Mouse (Mus musculus) intestine, postnatal 0 days (tissue): ENCODE results near the gene Fmc1. TPM values are rescaled to one million over a fixed set of nuclear protein-coding genes. Genes with fewer than 3 reads are reported as not detected.

Experiments used
- ATAC-seq: fragments of 200-750 bp; cut with Nextera tagmentation; 2 replicates; pipeline ENCODE4 v1.8.0; 2017; ENCODE audit warnings: mild to moderate bottlenecking, moderate TSS enrichment, moderate library complexity
- H3K27ac ChIP-seq: fragments of 300-500 bp; sonication (generic); 2 replicates; pipeline ENCODE4 v1.5.1; 2014; ENCODE audit warnings: mild to moderate bottlenecking, low read depth, low read length, moderate library complexity
- H3K27me3 ChIP-seq: fragments of 300-500 bp; sonication (generic); replicated peaks from 2 replicates; pipeline ENCODE4 v1.6.1; 2014; ENCODE audit warnings: low read length, mixed read lengths; ENCODE audit not compliant: control insufficient read depth, insufficient read depth
- H3K36me3 ChIP-seq: fragments of 300-500 bp; sonication (generic); 2 replicates; pipeline ENCODE4 v1.6.1; 2014; ENCODE audit warnings: mild to moderate bottlenecking, moderate library complexity; ENCODE audit not compliant: control insufficient read depth, insufficient read depth
- H3K4me1 ChIP-seq: fragments of 300-500 bp; sonication (generic); replicated peaks from 2 replicates; pipeline ENCODE4 v1.6.1; 2014; ENCODE audit warnings: antibody characterized with exemption, low read length, mixed read lengths; ENCODE audit not compliant: control insufficient read depth, insufficient read depth
- H3K4me2 ChIP-seq: fragments of 300-500 bp; sonication (generic); replicated peaks from 2 replicates; pipeline ENCODE4 v1.6.1; 2014; ENCODE audit warnings: low read depth, mild to moderate bottlenecking, moderate library complexity
- H3K4me3 ChIP-seq: fragments of 300-500 bp; sonication (generic); 2 replicates; pipeline ENCODE4 v1.5.1; 2014; ENCODE audit warnings: low read depth, low read length
- H3K9ac ChIP-seq: fragments of 300-500 bp; sonication (generic); 2 replicates; pipeline ENCODE4 v1.6.1; 2014; ENCODE audit warnings: mild to moderate bottlenecking, low read depth, low read length
- H3K9me3 ChIP-seq: fragments of 300-500 bp; sonication (generic); 2 replicates; pipeline ENCODE4 v1.6.1; 2016; ENCODE audit warnings: mixed run types; ENCODE audit not compliant: control insufficient read depth
- CTCF ChIP-seq: sonication (generic); IDR thresholded peaks from 2 replicates; pipeline ENCODE4 v1.5.1; 2016; ENCODE audit warnings: low read depth, mild to moderate bottlenecking, control low read depth, antibody characterized with exemption, moderate library complexity
- WGBS: fragments of 180-500 bp; shearing (Covaris S2); extraction: QIAGEN DNeasy Blood & Tissue Kit; methylation state at CpG from one replicate; pipeline ENCODE4 v1.1.7; 2014; 5-methylcytosine and 5-hydroxymethylcytosine counted together
- microRNA-seq: library from miRNA; unstranded; fragments of <30 nt; microRNA quantifications from one replicate; pipeline ENCODE4, GENCODE M21; 2016
- polyA plus RNA-seq: library from polyadenylated mRNA; unstranded; fragments of >200 nt; fragmentation: Nextera tagmentation; extraction: Ambion mirVana; gene quantifications from 2 replicates; pipeline ENCODE4 v1.2.1, GENCODE M21; 2015

Fmc1 gene
- polyA plus RNA-seq, 1 experiment from 2014 or later = 129 TPM

DNA sequence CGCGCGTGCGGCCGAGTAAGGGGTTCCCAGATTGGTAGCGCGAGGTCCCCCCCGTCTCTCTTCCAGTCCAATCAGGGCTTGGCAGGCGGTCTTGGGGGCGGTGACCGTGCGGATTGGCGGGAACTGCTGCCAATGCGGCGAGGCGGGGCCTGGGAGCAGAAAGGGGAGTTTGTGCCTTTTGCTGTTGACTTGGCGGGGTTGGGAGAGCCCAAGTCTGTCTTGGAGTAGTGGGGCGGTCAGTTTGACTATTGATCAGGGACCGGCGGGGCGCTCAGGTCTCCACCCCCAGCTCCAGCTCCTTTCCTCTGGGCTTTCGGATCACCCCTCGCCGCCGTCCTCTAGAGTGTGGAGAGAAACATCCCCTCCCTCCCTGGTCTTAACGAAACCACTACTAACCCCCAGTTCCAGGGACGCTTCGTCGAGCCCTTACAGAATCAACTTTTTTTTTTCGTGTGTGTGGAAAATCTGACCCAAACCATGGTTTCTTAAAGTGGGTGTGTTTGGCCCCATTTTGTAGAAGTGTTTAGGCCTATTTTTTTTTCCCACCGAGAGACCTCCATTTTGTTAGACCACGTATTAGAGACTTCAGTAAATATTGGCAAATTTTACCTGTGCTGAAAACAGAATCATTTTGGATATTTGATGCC, 18.8 kb downstream of the Fmc1 start:
- no peak for TF ChIP-seq CTCF
- H3K4me1 ChIP-seq = no peaks in the 10 kb centered on the region; the same call in 1 of the 2 replicates
- peak overlapping the region; percentile 90 for H3K9ac ChIP-seq
- under 1% methylated on average over 30 of the region's 32 CpGs for WGBS
- peak overlapping the region; percentile 100 for H3K27ac ChIP-seq
- H3K4me3 ChIP-seq = peak overlapping the region; percentile 81
- H3K9me3 ChIP-seq = no peaks in the 10 kb centered on the region
- peak overlapping the region; percentile 62 for H3K4me2 ChIP-seq
- H3K36me3 ChIP-seq = 0 out of 2 replicates have a peak, but pooled peaks cover 6% of the 10 kb centered on the region
- no peaks in the 10 kb centered on the region for H3K27me3 ChIP-seq
- ATAC-seq = peak; percentile 88

DNA sequence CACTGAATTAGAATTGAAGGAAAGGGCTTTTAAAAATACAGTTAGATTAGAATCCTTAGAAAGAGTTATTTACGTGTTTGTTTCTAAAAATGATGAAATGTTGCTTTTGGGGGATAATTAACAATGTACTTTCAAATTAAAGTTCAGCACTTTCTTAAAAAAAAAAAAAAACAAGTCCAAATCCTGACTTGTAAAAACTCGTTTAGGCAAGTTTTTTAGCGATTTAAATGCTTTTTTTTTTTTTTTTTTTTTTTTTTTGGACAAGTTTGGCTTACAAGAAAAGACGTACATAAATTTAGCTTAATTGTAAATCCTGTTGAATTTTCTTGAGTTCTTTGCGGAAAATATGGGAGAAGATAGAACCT, 19.3 kb downstream of the Fmc1 start:
- H3K4me3 ChIP-seq = peak overlapping the region; percentile 81
- H3K27ac ChIP-seq = no peak overlapping the region
- WGBS = 10% methylated on average over 5 of the region's 5 CpGs
- H3K36me3 ChIP-seq = 0 out of 2 replicates have a peak, but pooled peaks cover 6% of the 10 kb centered on the region
- no peaks in the 10 kb centered on the region; the same call in 1 of the 2 replicates for H3K4me1 ChIP-seq
- H3K9ac ChIP-seq = no peak overlapping the region
- H3K27me3 ChIP-seq = no peaks in the 10 kb centered on the region
- TF ChIP-seq CTCF = no peak
- no peak for ATAC-seq
- peak overlapping the region; percentile 62 for H3K4me2 ChIP-seq
- no peaks in the 10 kb centered on the region for H3K9me3 ChIP-seq

DNA sequence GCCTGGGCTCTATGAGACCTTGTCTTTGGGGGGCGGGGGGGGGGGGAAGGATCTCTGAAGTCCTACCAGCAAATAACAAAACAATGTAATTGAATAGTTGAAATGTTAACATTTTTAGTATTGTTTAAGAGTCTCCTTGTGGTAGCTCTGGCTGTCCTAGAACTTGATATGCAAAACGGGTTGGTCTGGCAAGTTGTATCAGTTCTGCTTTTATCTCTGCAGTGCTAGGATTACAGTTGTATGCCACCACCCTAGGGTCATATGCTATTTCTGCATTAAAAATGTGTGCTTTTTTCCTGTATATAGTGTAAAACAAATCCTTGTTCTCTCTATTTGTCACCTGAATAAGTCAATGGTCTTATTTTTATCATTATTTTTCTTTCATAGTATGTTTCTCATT, 42.8 kb downstream of the Fmc1 start:
- Histone ChIP-seq H3K27ac (no peak overlapping the region), H3K27me3 (no peaks in the 10 kb centered on the region), H3K9me3 (no peaks in the 10 kb centered on the region), H3K4me2 (no peak overlapping the region), H3K9ac (no peak overlapping the region), H3K36me3 (peaks cover 24% of the 10 kb centered on the region), H3K4me3 (no peak overlapping the region), H3K4me1 (no peaks in the 10 kb centered on the region)
- TF ChIP-seq CTCF = no peak
- WGBS = 82% methylated on average over 2 of the region's 2 CpGs
- no peak for ATAC-seq

DNA sequence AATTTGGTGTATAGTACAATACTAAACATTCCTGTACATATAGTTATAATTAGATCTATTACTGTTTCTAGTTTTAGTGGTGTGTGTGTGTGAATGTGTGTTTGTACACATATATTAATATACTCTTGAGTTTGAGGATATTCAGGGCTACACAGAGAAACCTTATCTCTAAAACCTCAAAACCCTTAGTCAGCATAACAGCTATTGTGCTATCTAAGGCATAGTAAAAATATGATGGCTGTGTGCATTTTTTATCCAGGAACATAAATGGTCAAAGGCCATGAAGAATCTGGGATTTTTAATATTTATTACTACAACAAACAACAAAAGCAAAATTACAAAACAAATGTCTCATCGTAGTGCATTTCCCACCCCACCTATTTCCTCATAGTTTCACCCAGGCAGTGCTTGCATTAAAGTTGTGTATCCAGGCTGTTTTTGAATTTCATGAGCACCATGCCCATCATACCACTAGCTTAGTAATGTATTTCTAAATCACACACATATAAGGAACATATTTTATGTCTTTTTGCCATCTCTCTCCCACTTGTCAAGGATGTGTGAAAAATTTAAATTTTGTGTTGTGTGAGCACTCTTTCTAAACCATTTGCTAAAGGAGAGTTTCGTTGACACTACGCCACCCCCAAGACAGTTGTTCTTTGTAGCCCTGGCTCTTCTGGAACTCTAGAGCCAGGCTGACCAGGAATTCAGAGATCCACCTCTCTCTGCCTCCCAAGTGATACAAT, 47.0 kb downstream of the Fmc1 start:
- no peak for TF ChIP-seq CTCF
- Histone ChIP-seq H3K4me2 (no peak overlapping the region), H3K4me3 (no peak overlapping the region), H3K27ac (no peak overlapping the region), H3K9ac (no peak overlapping the region), H3K36me3 (peaks cover 17% of the 10 kb centered on the region), H3K4me1 (no peaks in the 10 kb centered on the region), H3K27me3 (no peaks in the 10 kb centered on the region), H3K9me3 (no peaks in the 10 kb centered on the region)
- WGBS = 88% methylated on average over 3 of the region's 3 CpGs
- no peak for ATAC-seq

DNA sequence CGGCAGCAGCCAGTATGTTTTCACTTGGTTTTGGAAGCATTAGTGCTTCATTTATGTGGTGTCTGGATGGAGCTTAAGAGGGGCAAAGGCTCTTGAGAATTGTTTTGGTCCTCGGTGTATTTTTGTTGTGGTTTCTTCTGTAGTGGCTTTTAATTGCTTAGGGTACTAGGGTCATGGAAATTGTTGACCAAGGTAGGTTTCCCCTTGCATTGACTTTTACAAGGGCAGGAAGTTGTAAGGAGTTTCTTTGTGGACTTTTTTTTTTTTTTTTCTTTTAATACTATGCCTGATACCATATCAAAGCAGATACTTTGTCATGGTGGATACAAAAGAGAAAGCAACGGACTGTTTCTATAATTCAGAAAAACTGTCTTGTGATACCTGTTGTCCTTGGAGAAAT, 48.4 kb downstream of the Fmc1 start:
- H3K4me1 ChIP-seq = no peaks in the 10 kb centered on the region
- 90% methylated on average over 3 of the region's 3 CpGs for WGBS
- H3K9ac ChIP-seq = no peak overlapping the region
- no peak overlapping the region for H3K27ac ChIP-seq
- no peaks in the 10 kb centered on the region for H3K27me3 ChIP-seq
- TF ChIP-seq CTCF = no peak
- no peaks in the 10 kb centered on the region for H3K9me3 ChIP-seq
- H3K4me2 ChIP-seq = no peak overlapping the region
- no peak for ATAC-seq
- no peak overlapping the region for H3K4me3 ChIP-seq
- peaks cover 27% of the 10 kb centered on the region for H3K36me3 ChIP-seq

Small RNA genes within 50 kb of the gene (microRNA-seq; reads per million reads assigned to microRNA genes)
- gene Mir7670 = 0.82 reads per million

Other genes with a start within 250 kb of the Fmc1 start
- gene Zc3hav1l, start 234.2 kb upstream of the Fmc1 start, polyA plus RNA-seq = 1.6 TPM in 2 replicates
- 22.7 and 22.8 TPM in 2 replicates for gene Zc3hav1, start 178.9 kb upstream of the Fmc1 start, polyA plus RNA-seq
- gene Ttc26, start 152.0 kb upstream of the Fmc1 start, polyA plus RNA-seq = 0.71 and 0.85 TPM in 2 replicates
- 6.9 and 10.2 TPM in 2 replicates for gene Ubn2, start 99.6 kb upstream of the Fmc1 start, polyA plus RNA-seq
- gene Luc7l2, start 17.8 kb downstream of the Fmc1 start, polyA plus RNA-seq = 26.4 and 46.6 TPM in 2 replicates
- 0.31 and 0.44 TPM in 2 replicates for gene Klrg2, start 103.7 kb downstream of the Fmc1 start, polyA plus RNA-seq
- 0.81 and 0.92 TPM in 2 replicates for gene Clec2l, start 129.6 kb downstream of the Fmc1 start, polyA plus RNA-seq